Mouse (Mus musculus) E14TG2a.4 (cell line): ENCODE measurements at regions not wholly inside any gene's neighbourhood (a gene's known extent, or its start where the extent isn't known, plus 50 kb on each side); places are given as distances from the start of the nearest gene placed in this dataset.

ENCODE experiments used
- H3K27me3 ChIP-seq: 2 replicates; pipeline ENCODE4 v1.6.1; 2014; ENCODE audit warnings: low read length, control low read depth; ENCODE audit not compliant: insufficient read depth
- H3K36me3 ChIP-seq: 2 replicates; pipeline ENCODE4 v1.6.1; 2014; ENCODE audit warnings: low read length, control low read depth; ENCODE audit not compliant: insufficient read depth
- H3K4me1 ChIP-seq: replicated peaks from 2 replicates; pipeline ENCODE4 v1.6.1; 2014; ENCODE audit warnings: low read depth, low read length, control low read depth
- H3K4me3 ChIP-seq: replicated peaks from 2 replicates; pipeline ENCODE4 v1.5.1; 2014; ENCODE audit warnings: mild to moderate bottlenecking, low read length
- H3K9me3 ChIP-seq: 2 replicates; pipeline ENCODE4 v1.6.1; 2014; ENCODE audit warnings: low read length, control low read depth
- CTCF ChIP-seq: conservative IDR thresholded peaks from 2 replicates; pipeline ENCODE4 v1.5.1; 2014; ENCODE audit warnings: low read length
- NANOG ChIP-seq: IDR thresholded peaks from 2 replicates; pipeline ENCODE4 v1.6.1; 2014; ENCODE audit warnings: borderline replicate concordance, low read length, mixed read lengths
- POU5F1 ChIP-seq: IDR thresholded peaks from 2 replicates; pipeline ENCODE4 v1.6.1; 2014; ENCODE audit warnings: low read length, borderline replicate concordance

GRCm38 (mm10) chr2:50902701-50903100, 246.2 kb downstream of the Rnd3 start:
- H3K27me3 ChIP-seq: no peaks in the 10 kb centered on the region
- H3K4me3 ChIP-seq: no peak overlapping the region
- TF ChIP-seq CTCF (no peak), NANOG (no peak), POU5F1 (no peak)
- no peaks in the 10 kb centered on the region for H3K4me1 ChIP-seq
- H3K36me3 ChIP-seq: no peaks in the 10 kb centered on the region
- H3K9me3 ChIP-seq: peaks cover 7% of the 10 kb centered on the region

GRCm38 (mm10) chr2:50902220-50902619, 246.7 kb downstream of the Rnd3 start:
- Histone ChIP-seq H3K36me3 (no peaks in the 10 kb centered on the region), H3K4me3 (no peak overlapping the region), H3K27me3 (no peaks in the 10 kb centered on the region), H3K4me1 (no peaks in the 10 kb centered on the region), H3K9me3 (peaks cover 7% of the 10 kb centered on the region)
- TF ChIP-seq NANOG (no peak), POU5F1 (no peak), CTCF (no peak)

GRCm38 (mm10) chr2:50888992-50889391, 259.9 kb downstream of the Rnd3 start:
- Histone ChIP-seq H3K36me3 (no peaks in the 10 kb centered on the region; the same call in 1 of the 2 replicates), H3K4me1 (no peaks in the 10 kb centered on the region), H3K27me3 (no peaks in the 10 kb centered on the region), H3K9me3 (peaks cover 38% of the 10 kb centered on the region), H3K4me3 (no peak overlapping the region)
- no peak for TF ChIP-seq CTCF
- no peak for TF ChIP-seq POU5F1
- TF ChIP-seq NANOG: no peak

GRCm38 (mm10) chr2:50887954-50888353, 261.0 kb downstream of the Rnd3 start:
- TF ChIP-seq POU5F1: no peak
- no peak for TF ChIP-seq CTCF
- H3K9me3 ChIP-seq: peaks cover 38% of the 10 kb centered on the region

GRCm38 (mm10) chr2:50885924-50886315, 263.0 kb downstream of the Rnd3 start:
- no peak overlapping the region for H3K4me3 ChIP-seq

More at GRCm38 (mm10) chr2:50887954-50888353, 261.0 kb downstream of the Rnd3 start:
- no peaks in the 10 kb centered on the region for H3K4me1 ChIP-seq
- H3K36me3 ChIP-seq: no peaks in the 10 kb centered on the region; the same call in 1 of the 2 replicates
- no peaks in the 10 kb centered on the region for H3K27me3 ChIP-seq
- no peak overlapping the region for H3K4me3 ChIP-seq

GRCm38 (mm10) chr2:50885280-50885923, 263.5 kb downstream of the Rnd3 start:
- TF ChIP-seq POU5F1: no peak
- no peak for TF ChIP-seq CTCF
- no peak for TF ChIP-seq NANOG
- no peak overlapping the region for H3K4me3 ChIP-seq
- no peaks in the 10 kb centered on the region for H3K27me3 ChIP-seq
- H3K9me3 ChIP-seq: peaks cover 38% of the 10 kb centered on the region
- H3K36me3 ChIP-seq: no peaks in the 10 kb centered on the region; the same call in 1 of the 2 replicates
- no peaks in the 10 kb centered on the region for H3K4me1 ChIP-seq

More at GRCm38 (mm10) chr2:50885924-50886315, 263.0 kb downstream of the Rnd3 start:
- Histone ChIP-seq H3K4me1 (no peaks in the 10 kb centered on the region), H3K27me3 (no peaks in the 10 kb centered on the region), H3K9me3 (peaks cover 38% of the 10 kb centered on the region), H3K36me3 (no peaks in the 10 kb centered on the region; the same call in 1 of the 2 replicates)
- TF ChIP-seq NANOG: no peak
- no peak for TF ChIP-seq POU5F1
- TF ChIP-seq CTCF: no peak

- Histone ChIP-seq H3K27me3 (no peaks in the 10 kb centered on the region), H3K4me1 (no peaks in the 10 kb centered on the region), H3K4me3 (no peak overlapping the region), H3K36me3 (no peaks in the 10 kb centered on the region), H3K9me3 (peaks cover 8% of the 10 kb centered on the region)
- TF ChIP-seq POU5F1 (no peak), NANOG (no peak), CTCF (no peak)
These were observed 267.3 kb downstream of the Rnd3 start for GRCm38 (mm10) chr2:50881514-50882038.

- TF ChIP-seq POU5F1 (no peak), CTCF (no peak), NANOG (no peak)
- H3K9me3 ChIP-seq: peaks cover 2% of the 10 kb centered on the region; the same call in 1 of the 2 replicates
- H3K36me3 ChIP-seq: no peaks in the 10 kb centered on the region
- no peaks in the 10 kb centered on the region for H3K4me1 ChIP-seq
- H3K27me3 ChIP-seq: no peaks in the 10 kb centered on the region
- no peak overlapping the region for H3K4me3 ChIP-seq
These were observed 268.1 kb downstream of the Rnd3 start for GRCm38 (mm10) chr2:50880806-50881205.
